Mouse (Mus musculus): ENCODE measurements around the gene Meox1.

GRCm38 (mm10) chr11:101937108-101937507 is 42.9 kb upstream of the Meox1 start:
- TF ChIP-seq CTCF (IDR thresholded peaks at IDR 0.05; ENCODE audit: low read depth): no peak
- no peak for TF ChIP-seq EP300 (optimal IDR thresholded peaks at IDR 0.05)

All from stomach, postnatal 0 days (tissue).